Mouse (Mus musculus) C2C12 (cell line): ENCODE measurements at regions not wholly inside any gene's neighbourhood (a gene's known extent, or its start where the extent isn't known, plus 50 kb on each side); places are given as distances from the start of the nearest gene placed in this dataset.

Source experiments
- CEBPB ChIP-seq: IDR thresholded peaks from one replicate; pipeline ENCODE4 v1.6.1; 2011; ENCODE audit warnings: low read depth, mild to moderate bottlenecking, control low read depth, moderate library complexity
- CTCF ChIP-seq: IDR thresholded peaks from one replicate; pipeline ENCODE4 v1.5.1; 2011; ENCODE audit not compliant: control insufficient read depth, insufficient read depth, insufficient read length
- MAX ChIP-seq: IDR thresholded peaks from one replicate; pipeline ENCODE4 v1.6.1; 2011; ENCODE audit warnings: mild to moderate bottlenecking, control low read depth
- MYOG ChIP-seq: IDR thresholded peaks from one replicate; pipeline ENCODE4 v1.6.1; 2011; ENCODE audit not compliant: control insufficient read depth, insufficient read length; ENCODE audit errors: extremely low read depth

GRCm38 (mm10) chr8:89859813-89860212, 488.3 kb downstream of the Tox3 start:
- TF ChIP-seq CTCF (no peak), CEBPB (no peak), MYOG (no peak), MAX (no peak)
